Mouse (Mus musculus) CH12.LX (cell line): ENCODE results near the gene Hap1. TPM values are rescaled to one million over a fixed set of nuclear protein-coding genes. Genes with fewer than 3 reads are reported as not detected.

Source experiments
- DNase-seq: peaks from one replicate; pipeline ENCODE4 v3.0.0-alpha.2; 2013; ENCODE audit errors: extremely low read depth
- H3K27ac ChIP-seq: 2 replicates; pipeline ENCODE4 v1.5.1; 2012; ENCODE audit warnings: low read depth, mild to moderate bottlenecking, control low read depth, moderate library complexity; ENCODE audit not compliant: insufficient read depth
- H3K27me3 ChIP-seq: replicated peaks from 2 replicates; pipeline ENCODE3; 2012; ENCODE audit warnings: inconsistent platforms
- H3K36me3 ChIP-seq, 2 experiments: replicated peaks in 1 of 2; 2 replicates each; pipeline versions ENCODE3 to v1.6.1; 2012; ENCODE audit warnings: inconsistent platforms in 1 of 2, low read length in 1 of 2, mild to moderate bottlenecking in 1 of 2, mixed read lengths in 1 of 2, moderate library complexity in 1 of 2; ENCODE audit not compliant: control insufficient read depth in 1 of 2, insufficient read depth in 1 of 2
- H3K4me1 ChIP-seq, 2 experiments: 2 replicates each; pipeline ENCODE4 v1.6.1; 2012; ENCODE audit warnings: inconsistent platforms in 1 of 2, moderate library complexity in 1 of 2; ENCODE audit not compliant: insufficient read depth in 2 of 2, control insufficient read depth in 1 of 2
- H3K4me2 ChIP-seq: 2 replicates; pipeline ENCODE4 v1.6.1; 2012; ENCODE audit warnings: low read depth, mild to moderate bottlenecking, control low read depth; ENCODE audit not compliant: poor library complexity, insufficient read depth, severe bottlenecking
- H3K4me3 ChIP-seq, 3 experiments: fragments of 150-350 bp in 1 of 3; sonication (generic) in 1 of 3; replicated peaks in 1 of 3; 2 replicates each; pipeline versions ENCODE3 to v1.5.1; 2011 to 2012; ENCODE audit warnings: low read depth in 2 of 3, low read length in 2 of 3, mild to moderate bottlenecking in 2 of 3, moderate library complexity in 2 of 3, control low read depth in 1 of 3, improper control_type of control experiment in 1 of 3, inconsistent platforms in 1 of 3, mixed read lengths in 1 of 3; ENCODE audit not compliant: poor library complexity in 1 of 3
- H3K79me2 ChIP-seq: replicated peaks from 2 replicates; pipeline ENCODE4 v1.6.1; 2012; ENCODE audit warnings: mild to moderate bottlenecking, moderate library complexity; ENCODE audit not compliant: control insufficient read depth, poor library complexity, insufficient read depth, severe bottlenecking; ENCODE audit errors: extremely low read depth
- H3K9ac ChIP-seq: 2 replicates; pipeline ENCODE4 v1.6.1; 2012; ENCODE audit warnings: low read depth, mild to moderate bottlenecking, control low read depth, moderate library complexity; ENCODE audit not compliant: insufficient read depth
- H3K9me3 ChIP-seq: replicated peaks from 2 replicates; pipeline ENCODE3; 2012; ENCODE audit warnings: low read length, inconsistent platforms, mixed read lengths
- BHLHE40 ChIP-seq: IDR thresholded peaks from 2 replicates; pipeline ENCODE4 v1.6.1; 2011; ENCODE audit warnings: mild to moderate bottlenecking, low read depth, low read length, improper control_type of control experiment
- CHD1 ChIP-seq: IDR thresholded peaks from 2 replicates; pipeline ENCODE4 v1.6.1; 2012; ENCODE audit warnings: low read depth, low read length, improper control_type of control experiment, inconsistent platforms
- CHD2 ChIP-seq: IDR thresholded peaks from 2 replicates; pipeline ENCODE4 v1.6.1; 2011; ENCODE audit warnings: low read length, improper control_type of control experiment
- CTCF ChIP-seq, 2 experiments: IDR thresholded peaks in 1 of 2; conservative IDR thresholded peaks in 1 of 2; 2 replicates each; pipeline ENCODE4 v1.5.1; 2011 to 2012; ENCODE audit warnings: low read depth in 2 of 2, low read length in 2 of 2, improper control_type of control experiment in 1 of 2, inconsistent platforms in 1 of 2, mild to moderate bottlenecking in 1 of 2, moderate library complexity in 1 of 2
- E2F4 ChIP-seq: IDR thresholded peaks from 2 replicates; pipeline ENCODE4 v1.6.1; 2011; ENCODE audit warnings: low read depth, low read length, improper control_type of control experiment; ENCODE audit not compliant: insufficient replicate concordance
- ELF1 ChIP-seq: IDR thresholded peaks from 2 replicates; pipeline ENCODE4 v1.6.1; 2014; ENCODE audit warnings: low read depth, mild to moderate bottlenecking, inconsistent platforms, low read length, improper control_type of control experiment
- ETS1 ChIP-seq: conservative IDR thresholded peaks from 2 replicates; pipeline ENCODE4 v1.6.1; 2012; ENCODE audit warnings: low read depth, mild to moderate bottlenecking, inconsistent platforms, low read length, improper control_type of control experiment, moderate library complexity
- HCFC1 ChIP-seq: IDR thresholded peaks from 2 replicates; pipeline ENCODE4 v1.6.1; 2012; ENCODE audit warnings: low read depth, mild to moderate bottlenecking, inconsistent platforms, low read length, improper control_type of control experiment
- IRF4 ChIP-seq: IDR thresholded peaks from 2 replicates; pipeline ENCODE4 v1.6.1; 2014; ENCODE audit warnings: low read depth, mild to moderate bottlenecking, inconsistent platforms, low read length, improper control_type of control experiment
- JUN ChIP-seq: IDR thresholded peaks from 2 replicates; pipeline ENCODE4 v1.6.1; 2011; ENCODE audit warnings: low read depth, mild to moderate bottlenecking, low read length, improper control_type of control experiment, moderate library complexity; ENCODE audit not compliant: insufficient read depth
- JUND ChIP-seq: conservative IDR thresholded peaks from 2 replicates; pipeline ENCODE4 v1.6.1; 2011; ENCODE audit warnings: low read depth, low read length, improper control_type of control experiment
- MAFK ChIP-seq: IDR thresholded peaks from 2 replicates; pipeline ENCODE4 v1.6.1; 2011; ENCODE audit warnings: low read length, improper control_type of control experiment; ENCODE audit not compliant: insufficient replicate concordance
- MAX ChIP-seq: IDR thresholded peaks from 2 replicates; pipeline ENCODE4 v1.6.1; 2011; ENCODE audit warnings: low read length, improper control_type of control experiment
- MAZ ChIP-seq: IDR thresholded peaks from 2 replicates; pipeline ENCODE4 v1.6.1; 2012; ENCODE audit warnings: low read depth, mild to moderate bottlenecking, inconsistent platforms, low read length, improper control_type of control experiment, moderate library complexity
- MEF2A ChIP-seq: IDR thresholded peaks from 2 replicates; pipeline ENCODE4 v1.6.1; 2014; ENCODE audit warnings: low read depth, mild to moderate bottlenecking, inconsistent platforms, low read length, improper control_type of control experiment, borderline replicate concordance
- MYC ChIP-seq: IDR thresholded peaks from 2 replicates; pipeline ENCODE4 v1.6.1; 2011; ENCODE audit warnings: low read depth, mild to moderate bottlenecking, improper control_type of control experiment, low read length
- NELFE ChIP-seq: IDR thresholded peaks from 2 replicates; pipeline ENCODE4 v1.6.1; 2011; ENCODE audit warnings: low read depth, low read length, improper control_type of control experiment
- POLR2AphosphoS2 ChIP-seq: IDR thresholded peaks from 2 replicates; pipeline ENCODE4 v1.6.1; 2011; ENCODE audit warnings: low read depth, low read length, improper control_type of control experiment
- RAD21 ChIP-seq: IDR thresholded peaks from 2 replicates; pipeline ENCODE4 v1.6.1; 2011; ENCODE audit warnings: low read depth, mild to moderate bottlenecking, low read length, improper control_type of control experiment, moderate library complexity
- RCOR1 ChIP-seq: conservative IDR thresholded peaks from 2 replicates; pipeline ENCODE4 v1.6.1; 2012; ENCODE audit warnings: low read depth, mild to moderate bottlenecking, inconsistent platforms, low read length, improper control_type of control experiment
- SMC3 ChIP-seq: IDR thresholded peaks from 2 replicates; pipeline ENCODE4 v1.6.1; 2011; ENCODE audit warnings: low read depth, low read length, improper control_type of control experiment
- TBP ChIP-seq: conservative IDR thresholded peaks from 2 replicates; pipeline ENCODE4 v1.6.1; 2011; ENCODE audit warnings: low read depth, low read length, improper control_type of control experiment
- TCF12 ChIP-seq: IDR thresholded peaks from 2 replicates; pipeline ENCODE4 v1.6.1; 2014; ENCODE audit warnings: low read depth, mild to moderate bottlenecking, inconsistent platforms, low read length, improper control_type of control experiment
- UBTF ChIP-seq: IDR thresholded peaks from 2 replicates; pipeline ENCODE4 v1.6.1; 2012; ENCODE audit warnings: low read depth, mild to moderate bottlenecking, inconsistent platforms, low read length, improper control_type of control experiment, moderate library complexity
- USF1 ChIP-seq: IDR thresholded peaks from 2 replicates; pipeline ENCODE4 v1.6.1; 2014; ENCODE audit warnings: low read depth, mild to moderate bottlenecking, inconsistent platforms, low read length, improper control_type of control experiment
- USF2 ChIP-seq: conservative IDR thresholded peaks from 2 replicates; pipeline ENCODE4 v1.6.1; 2011; ENCODE audit warnings: low read depth, low read length, improper control_type of control experiment
- ZC3H11A ChIP-seq: IDR thresholded peaks from 2 replicates; pipeline ENCODE4 v1.6.1; 2012; ENCODE audit warnings: low read depth, mild to moderate bottlenecking, inconsistent platforms, low read length, improper control_type of control experiment
- dilution Hi-C: fragments of 300-500 bp; cut with MboI; formaldehyde crosslinking; loops from 2 replicates; pipeline ENCODE4 v1.14.3; 2020; ENCODE audit warnings: low sequenced_read_pairs; ENCODE audit not compliant: extremely low pct_unique_long_range_greater_than_20kb, extremely low pct_ligation_motif_present
- in situ Hi-C: fragments of 300-500 bp; cut with MboI; formaldehyde crosslinking; loops from 3 replicates; pipeline ENCODE4 v1.14.3; 2019; ENCODE audit warnings: low sequenced_read_pairs, low pct_ligation_motif_present, low pct_unique_long_range_greater_than_20kb, mixed read lengths
- polyA plus RNA-seq: library from polyadenylated mRNA; unstranded; fragments of >175 nt; gene quantifications from 2 replicates; pipeline ENCODE4 v1.2.1, GENCODE M21; 2012; ENCODE audit warnings: low read depth; ENCODE audit not compliant: insufficient read length
- total RNA-seq, 2 experiments: library from RNA; depleted of rRNA; stranded (reverse); fragments of 300-350 nt in 1 of 2; fragments of >200 nt in 1 of 2; gene quantifications; 2 replicates each; pipeline ENCODE4 v1.2.3; 2012 to 2014

Hap1 gene
- total and polyA plus RNA-seq, 3 experiments = 0.34 TPM; not detected in 2

DNA sequence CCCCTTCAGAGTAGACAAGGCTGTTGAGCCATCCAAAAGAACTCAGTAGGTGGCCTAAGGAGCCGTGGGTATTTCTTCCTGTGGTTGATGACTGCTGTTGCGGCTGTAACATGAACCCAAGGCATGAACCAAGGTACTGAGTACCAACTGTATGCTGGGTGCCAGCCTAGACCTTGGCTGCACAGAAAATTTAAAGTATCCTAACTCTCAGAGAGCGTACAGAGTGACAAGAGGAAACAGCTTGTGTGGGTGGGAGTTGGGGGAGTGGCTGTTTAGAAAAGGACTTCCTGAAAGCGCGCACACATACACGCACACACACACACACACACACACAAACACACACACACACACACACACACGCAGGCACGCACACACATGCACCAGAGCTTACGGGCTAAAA is 43.4 kb upstream of the Hap1 start:
- H3K27ac ChIP-seq = no peak overlapping the region
- no peaks in the 10 kb centered on the region for H3K79me2 ChIP-seq
- H3K4me1 ChIP-seq = peaks cover 14 to 25% of the 10 kb centered on the region in 2 experiments
- H3K4me2 ChIP-seq = no peak overlapping the region
- in situ Hi-C loops = no loop called here
- dilution Hi-C loops = no loop called here
- no peak for DNase-seq
- no peaks in the 10 kb centered on the region for H3K9me3 ChIP-seq
- peaks cover 87% of the 10 kb centered on the region for H3K27me3 ChIP-seq
- no peak for TF ChIP-seq BHLHE40
- no peak for TF ChIP-seq CHD2
- TF ChIP-seq JUND = no peak
- TF ChIP-seq RCOR1 = no peak
- TF ChIP-seq USF1 = no peak
- TF ChIP-seq CHD1 = no peak
- no peak for TF ChIP-seq ELF1
- TF ChIP-seq NELFE = no peak
- no peak for TF ChIP-seq SMC3
- TF ChIP-seq JUN = no peak
- TF ChIP-seq MYC = no peak
- no peak for TF ChIP-seq RAD21
- TF ChIP-seq USF2 = no peak
- no peak for TF ChIP-seq TBP
- no peak for TF ChIP-seq HCFC1
- H3K4me3 ChIP-seq = no peak overlapping the region
- no peaks in the 10 kb centered on the region for H3K36me3 ChIP-seq
- H3K9ac ChIP-seq = no peak overlapping the region

GRCm38 (mm10) chr11:100398517-100398916 is 42.6 kb upstream of the Hap1 start:
- H3K36me3 ChIP-seq = no peaks in the 10 kb centered on the region
- no peaks in the 10 kb centered on the region for H3K79me2 ChIP-seq
- peaks cover 87% of the 10 kb centered on the region for H3K27me3 ChIP-seq
- no peak overlapping the region for H3K4me3 ChIP-seq
- H3K27ac ChIP-seq = no peak overlapping the region
- in situ Hi-C loops = no loop called here
- no peak overlapping the region for H3K9ac ChIP-seq
- no peak for DNase-seq
- no peaks in the 10 kb centered on the region for H3K9me3 ChIP-seq
- dilution Hi-C loops = no loop called here
- H3K4me1 ChIP-seq = peaks cover 19 to 32% of the 10 kb centered on the region in 2 experiments
- no peak for TF ChIP-seq TCF12
- TF ChIP-seq ETS1 = no peak
- TF ChIP-seq MAX = no peak
- TF ChIP-seq MYC = no peak
- no peak for TF ChIP-seq ZC3H11A
- no peak for TF ChIP-seq USF2
- TF ChIP-seq MAZ = no peak
- no peak for TF ChIP-seq MEF2A
- TF ChIP-seq CHD2 = no peak
- no peak for TF ChIP-seq RCOR1
- no peak for TF ChIP-seq E2F4
- no peak for TF ChIP-seq UBTF
- no peak for TF ChIP-seq IRF4
- no peak for TF ChIP-seq POLR2AphosphoS2
- no peak for TF ChIP-seq MAFK
- no peak for TF ChIP-seq CTCF (conservative IDR thresholded peaks at IDR 0.05 in 1 of 2, IDR thresholded peaks at IDR 0.05 in 1 of 2; ENCODE audit: low read depth in 2 of 2, low read length in 2 of 2)
- TF ChIP-seq, all 38 proteins: peak for 0
- no peak overlapping the region for H3K4me2 ChIP-seq
